Mouse (Mus musculus) neutrophil, adult 5-6 weeks (primary cell): ENCODE data around the gene Prpf31. TPM values are rescaled to one million over a fixed set of nuclear protein-coding genes. Genes with fewer than 3 reads are reported as not detected.

Source experiments
- ATAC-seq: fragments of 151-379, 151-347 bp; 2 replicates; pipeline ENCODE4 v1.8.0; 2017; ENCODE audit warnings: mild to moderate bottlenecking, moderate TSS enrichment; ENCODE audit not compliant: insufficient number of reproducible peaks, poor library complexity, low FRiP score, severe bottlenecking; ENCODE audit errors: extremely low read depth
- total RNA-seq: library from RNA; stranded (forward); fragments of 200-1000 nt; gene quantifications from 2 replicates; pipeline ENCODE4 v1.2.3, GENCODE M21; 2017

Gene Prpf31
- total RNA-seq, 1 experiment from 2014 or later, result 49.0 TPM

DNA sequence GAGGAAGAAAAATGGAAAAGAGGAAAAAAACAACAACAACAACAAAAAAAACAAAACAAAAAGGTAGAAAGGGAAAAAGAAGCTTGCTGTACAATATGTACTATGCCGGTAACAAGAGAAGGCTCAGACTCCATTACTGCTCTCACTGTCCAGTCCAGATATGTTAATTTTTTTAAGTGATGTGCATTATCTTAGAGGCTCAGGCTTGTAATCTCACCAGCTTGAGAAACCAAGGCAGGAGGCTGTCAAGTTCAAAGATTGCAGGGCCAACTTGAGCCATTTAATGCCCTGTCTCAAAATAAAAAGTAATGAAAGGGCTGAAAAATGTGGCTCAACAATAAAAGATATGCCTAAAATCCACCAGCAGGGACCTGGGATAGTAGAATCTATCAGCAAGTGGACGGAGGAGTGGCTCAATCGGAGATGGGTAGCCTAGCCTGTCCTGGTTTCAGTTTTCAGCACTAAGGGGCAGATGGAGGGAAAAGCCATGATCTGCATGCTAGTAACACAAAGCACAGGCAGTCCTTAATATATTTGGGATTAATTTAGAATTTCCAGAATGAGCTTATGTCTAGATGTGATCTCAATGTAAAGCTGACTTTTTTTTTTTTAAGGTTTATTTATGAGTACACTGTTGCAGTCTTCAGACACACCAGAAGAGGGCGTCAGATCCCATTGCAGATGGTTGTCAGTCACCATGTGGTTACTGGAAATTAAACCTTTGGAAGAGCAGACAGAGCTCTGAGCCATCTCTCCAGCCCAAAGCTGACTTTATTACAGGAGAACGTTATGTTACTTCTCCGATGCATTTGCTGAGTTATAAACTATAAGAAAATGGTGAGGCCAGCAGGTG lies 13.2 kb upstream of the Prpf31 start:
- ATAC-seq, result no peak

DNA sequence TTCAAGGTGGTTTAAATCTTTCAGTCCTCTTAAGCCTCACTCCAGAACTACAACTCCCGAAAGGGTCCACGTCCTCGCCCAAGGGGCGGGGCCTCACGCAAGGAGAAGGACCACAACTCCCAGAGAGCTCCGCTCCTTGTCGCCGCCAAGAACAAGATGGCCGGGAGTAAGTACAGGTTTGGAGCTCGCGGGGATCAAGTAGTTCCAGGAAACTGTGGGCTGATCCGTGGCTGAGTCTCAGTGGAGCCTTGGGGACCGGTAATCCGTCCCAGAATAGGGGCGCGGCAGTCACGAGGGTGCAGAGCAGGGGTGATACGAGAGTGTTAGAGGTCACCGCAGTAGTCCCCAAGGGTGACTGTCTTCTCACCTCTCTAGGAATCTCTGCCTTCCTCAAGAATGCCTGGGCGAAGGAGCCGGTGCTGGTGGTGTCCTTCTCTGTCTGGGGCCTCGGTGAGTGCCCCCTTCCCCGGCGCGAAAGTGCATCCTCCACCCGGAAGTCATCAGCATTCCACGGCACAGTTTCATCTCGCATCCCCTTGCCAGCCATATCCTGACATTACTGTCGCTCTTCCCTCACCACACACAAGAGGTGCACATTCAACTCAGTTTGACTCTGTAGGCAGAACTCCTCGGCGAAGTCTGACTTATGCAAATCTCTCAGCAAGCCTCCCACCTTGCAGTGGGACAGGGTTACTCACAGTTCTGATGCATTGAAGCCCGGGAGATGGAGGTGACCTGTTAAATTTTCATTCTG lies 12.4 kb upstream of the Prpf31 start, which contains the start of gene Ndufa3:
Gene Ndufa3, plus strand, starts transcription at position 132 of the 754 bp plus-strand sequence.
- ATAC-seq, result peak; percentile 97

DNA sequence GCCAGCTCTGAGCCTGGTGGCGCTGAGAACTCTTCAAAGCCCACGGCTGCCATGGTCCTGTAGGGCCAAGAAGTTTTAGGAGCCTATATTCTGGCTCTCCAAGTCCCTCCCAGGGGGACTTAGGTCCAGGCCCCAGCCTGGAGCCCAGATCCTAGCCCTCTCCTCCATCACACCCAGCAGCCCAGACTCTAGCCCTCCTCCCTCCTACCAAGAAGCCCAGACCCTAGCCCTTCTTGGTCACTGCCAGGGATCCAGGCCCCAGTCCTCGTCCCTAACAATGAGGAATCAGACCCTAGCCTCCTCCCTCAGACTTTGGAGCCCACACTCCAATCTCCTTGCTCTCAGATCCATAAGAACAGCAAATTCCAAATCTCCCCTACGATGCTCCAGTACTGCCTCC lies 755 bp upstream of the Prpf31 start:
- no peak for ATAC-seq

DNA sequence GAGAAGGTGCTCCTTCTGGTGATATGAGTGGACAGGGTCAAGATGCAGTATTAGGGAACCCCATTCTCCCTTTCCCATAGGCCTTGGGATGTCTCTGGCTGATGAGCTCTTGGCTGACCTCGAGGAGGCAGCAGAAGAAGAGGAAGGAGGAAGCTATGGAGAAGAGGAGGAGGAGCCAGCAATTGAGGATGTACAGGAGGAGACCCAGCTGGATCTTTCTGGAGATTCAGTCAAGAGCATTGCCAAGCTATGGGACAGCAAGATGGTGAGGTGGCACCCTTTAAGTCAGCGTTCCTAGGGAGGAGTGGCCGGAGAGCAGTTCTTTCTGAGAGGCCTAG lies 662 bp downstream of the Prpf31 start:
- no peak for ATAC-seq

DNA sequence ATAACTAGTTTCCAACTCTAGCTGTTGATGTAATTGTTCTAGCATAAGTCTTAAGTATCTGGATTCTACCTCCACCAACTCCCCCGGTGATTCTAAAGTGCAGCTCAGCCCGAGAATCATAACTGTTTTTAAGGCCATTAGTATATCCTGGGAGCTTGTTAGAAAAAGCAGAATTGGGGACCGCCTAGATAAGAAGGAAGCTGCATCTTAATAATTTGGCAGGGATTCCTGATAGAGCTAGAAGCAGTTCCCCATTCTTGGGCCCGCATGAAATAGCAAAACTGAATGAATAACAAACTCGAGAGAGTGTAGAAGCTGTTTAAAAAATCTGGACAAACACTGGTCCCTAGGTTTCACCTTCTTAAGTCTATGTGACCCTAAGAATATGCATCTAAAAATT lies 13.6 kb downstream of the Prpf31 start:
- ATAC-seq, result no peak

DNA sequence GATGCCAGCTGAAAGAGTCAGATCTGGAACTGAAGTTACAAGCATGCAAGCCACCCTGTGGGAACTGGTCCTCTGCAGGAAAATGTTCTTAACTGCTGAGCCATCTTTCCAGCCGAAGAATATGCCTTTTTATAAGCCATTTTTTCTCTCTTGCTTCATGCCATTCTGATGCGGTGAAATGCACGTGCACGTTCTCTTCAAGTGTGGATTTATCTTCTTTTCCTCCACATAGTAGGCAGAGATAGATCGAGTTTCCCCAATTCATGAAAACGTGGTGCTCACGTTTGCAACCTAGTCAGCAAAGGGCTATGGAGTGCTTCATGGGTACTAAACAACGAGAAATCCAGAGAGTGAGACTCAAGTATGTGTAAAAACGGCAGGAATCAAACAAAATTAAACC lies 14.1 kb downstream of the Prpf31 start:
- no peak for ATAC-seq

DNA sequence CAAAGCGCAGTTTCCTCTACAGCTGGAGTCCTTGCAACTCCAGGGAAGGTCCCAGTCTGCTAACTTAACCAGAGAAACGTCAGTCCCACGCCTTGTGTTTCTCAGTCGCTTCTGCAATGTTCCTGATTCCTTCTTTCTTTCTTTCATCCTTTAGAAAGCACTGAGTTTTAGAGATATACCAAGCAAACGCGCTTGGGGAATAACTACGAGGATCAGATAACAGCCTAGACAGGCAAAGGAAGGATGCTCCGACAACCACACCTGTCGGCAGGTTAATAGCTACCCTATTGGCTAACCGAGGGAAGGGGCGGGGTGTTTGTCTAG lies 14.5 kb downstream of the Prpf31 start:
- no peak for ATAC-seq

DNA sequence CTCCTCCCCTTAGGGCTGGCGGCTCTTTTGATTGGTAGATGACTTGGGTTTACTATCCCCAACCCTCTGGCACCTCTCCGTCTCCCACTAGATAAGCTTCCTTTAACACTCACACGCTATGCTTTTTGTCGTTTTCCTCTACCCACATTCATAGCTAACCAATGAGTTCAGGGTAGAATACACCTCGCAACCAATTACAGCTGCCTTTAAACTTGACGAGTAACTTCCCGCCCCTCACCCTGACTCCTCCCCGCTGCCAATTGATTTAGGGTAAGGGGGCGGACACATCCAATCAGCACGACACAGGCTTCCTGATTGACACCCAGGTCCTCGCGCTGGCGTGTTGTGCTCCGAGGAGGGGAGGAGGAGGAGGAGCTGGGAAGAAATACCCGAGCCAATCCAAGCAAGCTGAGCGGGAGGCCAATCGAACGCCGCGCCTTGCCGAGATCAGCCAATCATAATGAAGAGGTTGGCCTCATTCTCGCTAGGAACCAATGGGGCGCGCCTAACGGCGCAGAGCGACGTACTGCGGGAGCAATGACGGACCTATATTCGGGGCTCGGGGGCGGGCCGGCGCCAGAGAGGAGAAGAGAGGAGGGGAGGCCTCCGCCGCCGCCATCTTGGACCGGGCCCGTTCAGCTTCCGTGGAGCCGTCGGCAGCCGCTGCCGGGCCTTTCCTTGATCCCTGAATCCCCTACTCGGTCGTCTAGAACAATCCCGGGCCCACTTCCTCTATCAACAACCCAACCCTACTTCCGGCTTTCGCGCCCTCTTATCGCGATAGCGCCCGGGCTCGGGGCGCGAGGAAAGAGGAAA lies 15.1 kb downstream of the Prpf31 start, which contains the start of gene Cnot3:
Gene Cnot3, plus strand, starts transcription at position 597 of the 816 bp plus-strand sequence.
- peak; percentile 89 for ATAC-seq

DNA sequence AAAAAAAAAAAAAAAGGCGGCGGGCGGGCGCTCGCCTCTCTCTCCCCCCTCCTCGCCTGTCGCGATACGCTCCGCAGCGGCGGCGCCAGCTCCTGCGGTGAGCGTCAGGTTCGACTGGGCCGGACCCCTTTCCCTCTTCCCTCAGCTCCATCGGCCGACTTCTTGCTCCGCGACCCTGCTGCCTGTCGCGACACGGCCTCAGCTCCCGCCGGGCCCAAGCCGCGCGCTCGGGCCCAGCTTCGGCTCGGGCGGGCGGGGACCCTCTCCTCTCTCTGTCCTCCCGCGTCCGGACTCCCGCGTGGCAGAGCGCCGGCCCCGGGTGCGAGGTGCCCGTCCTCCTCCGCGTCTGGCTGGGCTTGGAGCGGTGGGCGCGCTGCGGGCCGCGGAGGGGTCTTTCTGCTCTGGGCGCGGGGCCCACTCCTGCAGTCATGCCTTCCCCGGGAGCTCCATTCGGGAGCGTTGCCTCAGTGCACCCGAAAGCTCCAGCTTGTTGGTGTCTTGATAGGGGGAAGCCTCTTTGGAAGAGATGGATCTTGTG lies 15.8 kb downstream of the Prpf31 start:
- ATAC-seq, result no peak

DNA sequence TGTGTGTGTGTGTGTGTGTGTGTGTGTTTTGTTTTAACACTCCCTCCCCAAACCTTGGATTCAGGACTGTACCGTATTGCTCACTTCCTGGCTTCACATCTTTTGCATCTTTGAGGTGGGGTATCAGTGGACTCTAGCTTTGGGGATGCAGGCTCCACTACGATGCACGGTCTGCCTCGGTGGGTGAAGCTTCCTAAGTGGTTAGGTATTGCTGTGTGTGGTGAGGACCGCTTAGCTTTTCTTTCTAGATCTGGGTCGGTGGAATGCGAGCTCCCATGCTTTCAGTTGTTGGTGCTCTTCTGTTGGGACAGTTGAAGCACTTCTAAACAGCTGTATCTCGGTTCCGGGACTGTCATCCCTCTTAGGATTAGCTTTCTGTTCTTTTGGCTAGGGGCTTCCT lies 16.4 kb downstream of the Prpf31 start:
- no peak for ATAC-seq

DNA sequence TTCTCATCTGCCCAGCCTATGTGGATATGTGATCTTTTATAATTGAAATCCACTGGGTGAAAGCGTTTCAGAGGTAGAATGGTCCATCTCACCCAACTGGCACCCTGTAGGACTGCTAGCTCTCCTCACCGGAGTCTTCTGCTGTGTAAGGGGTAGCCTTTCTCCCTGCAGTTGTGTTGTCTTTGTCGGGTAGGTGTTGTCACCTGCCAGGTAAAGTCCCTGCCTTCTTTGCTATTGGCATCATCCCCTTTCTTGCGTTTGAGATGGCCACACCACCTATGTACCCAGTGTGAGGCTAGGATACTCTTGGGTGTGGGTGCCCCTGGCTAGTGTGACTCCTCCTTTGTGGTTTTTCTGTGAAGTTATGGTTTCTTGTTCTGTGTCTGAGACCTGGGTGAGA lies 16.9 kb downstream of the Prpf31 start:
- no peak for ATAC-seq

DNA sequence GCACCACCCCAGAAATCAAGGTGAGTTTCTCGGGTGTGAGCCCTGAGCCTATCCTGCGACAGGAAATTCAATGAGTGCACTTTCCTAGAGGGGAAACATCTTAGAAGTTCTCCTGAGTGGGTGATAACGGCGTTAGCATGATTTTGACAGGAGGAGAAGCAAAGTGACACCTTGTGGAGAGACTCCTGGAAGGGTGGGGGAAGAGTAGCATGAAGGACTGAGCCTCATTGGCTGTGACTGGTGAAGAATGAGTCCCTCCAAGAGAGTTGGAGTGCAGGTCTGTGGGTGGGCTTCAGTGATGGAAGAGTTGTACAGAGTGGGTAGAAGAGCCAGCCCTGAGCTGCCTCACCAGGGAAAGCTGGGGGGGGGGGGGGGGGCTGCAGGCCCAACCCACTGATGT lies 27.2 kb downstream of the Prpf31 start:
- ATAC-seq, result no peak

DNA sequence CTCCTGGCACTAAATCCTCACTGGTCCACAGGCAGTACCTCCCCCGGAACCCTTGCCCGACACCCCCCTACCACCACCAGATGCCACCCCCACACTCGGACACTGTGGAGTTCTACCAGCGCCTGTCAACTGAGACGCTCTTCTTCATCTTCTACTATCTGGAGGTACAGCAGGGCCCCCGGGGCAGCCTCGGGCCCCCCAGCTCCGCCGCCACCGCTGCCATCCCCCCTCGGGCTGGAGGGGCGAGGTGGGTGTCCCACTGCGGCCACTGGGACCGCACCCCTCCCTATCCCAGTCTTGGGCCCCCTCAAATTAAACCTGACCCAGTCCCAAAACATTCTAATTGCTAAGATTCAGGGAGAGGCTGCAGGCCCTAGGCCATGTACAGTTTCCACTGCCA lies 28.8 kb downstream of the Prpf31 start:
- ATAC-seq, result no peak

DNA sequence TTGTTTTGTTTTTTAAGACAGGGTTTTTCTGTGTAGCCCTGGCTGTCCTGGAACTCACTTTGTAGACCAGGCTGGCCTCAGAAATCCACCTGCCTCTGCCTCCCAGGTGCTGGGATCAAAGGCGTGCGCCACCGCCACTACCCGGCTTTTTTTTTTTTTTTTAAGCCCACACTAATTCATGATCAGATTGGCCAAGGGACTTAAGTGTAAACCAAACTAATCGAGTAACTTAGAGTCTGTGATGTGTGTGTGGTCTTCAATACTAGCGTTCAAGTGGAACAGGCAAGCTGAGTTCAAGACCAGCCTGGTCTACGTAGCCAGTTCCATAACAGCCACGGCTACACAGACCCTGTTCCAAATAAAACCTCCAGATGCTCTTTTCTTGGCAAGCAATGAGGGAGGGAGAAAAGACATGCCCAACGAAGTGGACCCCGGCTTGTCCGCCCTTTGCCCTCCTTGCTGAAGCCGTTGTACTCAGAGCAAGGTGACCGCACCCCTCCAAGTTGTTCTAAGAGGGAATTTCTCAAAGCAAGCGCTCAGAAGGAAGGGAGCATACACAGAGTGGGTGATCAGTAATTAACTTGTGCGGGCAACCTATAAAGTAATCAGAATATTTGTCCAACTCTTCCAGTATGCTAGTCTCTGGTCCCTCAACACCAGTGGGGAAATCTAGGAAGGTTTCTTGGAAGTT lies 34.9 kb downstream of the Prpf31 start:
- ATAC-seq, result no peak

DNA sequence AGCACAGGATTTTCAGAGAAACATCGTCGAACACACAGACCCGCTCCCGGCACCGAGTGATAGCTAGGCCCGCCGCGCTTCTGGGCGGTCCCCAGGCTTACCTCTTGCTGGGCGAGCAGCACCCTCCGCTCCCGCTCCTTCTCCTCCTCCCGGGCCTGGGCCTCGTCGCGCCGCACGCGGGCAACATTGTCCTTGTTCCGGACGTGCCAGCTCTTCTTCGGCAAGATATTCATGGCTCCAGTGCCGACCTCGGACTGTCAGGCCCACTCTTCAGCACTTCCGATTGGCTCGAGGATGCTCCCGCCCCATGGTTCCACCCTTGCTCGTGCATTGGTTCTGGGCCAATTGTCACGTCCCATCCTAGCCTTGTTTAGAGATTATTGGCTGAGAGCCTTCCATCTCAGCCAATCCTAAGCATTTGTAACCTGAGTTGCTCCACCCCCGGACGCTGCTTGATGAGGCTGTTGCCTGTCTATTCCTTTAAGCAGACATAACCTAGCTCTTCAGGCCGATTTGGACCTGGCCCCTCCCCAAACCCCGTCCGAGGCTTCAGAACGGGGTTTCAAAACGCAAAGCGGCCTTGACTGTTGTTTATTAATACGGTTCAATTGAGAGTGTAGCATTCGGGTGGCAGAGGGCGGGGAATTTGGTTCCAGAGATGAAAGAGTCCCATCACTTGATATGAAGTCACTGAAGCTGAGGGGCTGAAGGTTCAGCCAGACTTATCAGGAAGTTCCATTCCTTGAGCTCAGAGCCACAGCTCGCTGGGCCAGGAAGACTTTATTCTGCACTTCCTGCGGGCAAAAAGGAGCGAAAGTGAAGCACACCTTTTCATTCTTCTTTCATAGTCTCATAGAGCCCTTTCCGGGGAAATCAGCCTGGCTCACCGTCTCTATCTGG lies 35.7 kb downstream of the Prpf31 start, which contains the start of gene Leng1:
Gene Leng1, minus strand, starts transcription at position 626 of the 900 bp plus-strand sequence.
- ATAC-seq, result peak; percentile 98

DNA sequence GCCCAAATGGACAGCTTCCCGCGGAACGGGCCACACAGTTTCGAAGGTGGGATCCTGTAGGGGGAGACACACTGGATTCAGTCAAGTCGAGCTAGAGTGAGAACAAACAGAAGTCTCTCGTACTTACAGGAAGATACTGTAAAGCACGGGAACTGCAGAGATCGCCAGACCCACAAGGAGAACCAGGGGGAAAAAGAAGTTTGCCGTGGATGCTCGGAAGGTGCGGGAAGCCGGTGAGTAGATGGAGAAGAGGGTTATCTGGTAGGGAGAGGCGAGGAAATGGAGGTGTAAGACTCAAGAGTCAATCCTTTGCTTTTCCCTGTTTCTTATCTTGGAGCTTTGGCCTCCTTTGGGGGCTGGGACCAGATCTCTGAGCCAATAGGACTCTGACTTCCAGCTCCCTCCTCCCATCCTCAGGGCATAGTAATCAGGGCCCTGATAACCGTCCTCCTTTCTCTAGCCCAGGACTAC lies 37.2 kb downstream of the Prpf31 start:
- ATAC-seq, result no peak

DNA sequence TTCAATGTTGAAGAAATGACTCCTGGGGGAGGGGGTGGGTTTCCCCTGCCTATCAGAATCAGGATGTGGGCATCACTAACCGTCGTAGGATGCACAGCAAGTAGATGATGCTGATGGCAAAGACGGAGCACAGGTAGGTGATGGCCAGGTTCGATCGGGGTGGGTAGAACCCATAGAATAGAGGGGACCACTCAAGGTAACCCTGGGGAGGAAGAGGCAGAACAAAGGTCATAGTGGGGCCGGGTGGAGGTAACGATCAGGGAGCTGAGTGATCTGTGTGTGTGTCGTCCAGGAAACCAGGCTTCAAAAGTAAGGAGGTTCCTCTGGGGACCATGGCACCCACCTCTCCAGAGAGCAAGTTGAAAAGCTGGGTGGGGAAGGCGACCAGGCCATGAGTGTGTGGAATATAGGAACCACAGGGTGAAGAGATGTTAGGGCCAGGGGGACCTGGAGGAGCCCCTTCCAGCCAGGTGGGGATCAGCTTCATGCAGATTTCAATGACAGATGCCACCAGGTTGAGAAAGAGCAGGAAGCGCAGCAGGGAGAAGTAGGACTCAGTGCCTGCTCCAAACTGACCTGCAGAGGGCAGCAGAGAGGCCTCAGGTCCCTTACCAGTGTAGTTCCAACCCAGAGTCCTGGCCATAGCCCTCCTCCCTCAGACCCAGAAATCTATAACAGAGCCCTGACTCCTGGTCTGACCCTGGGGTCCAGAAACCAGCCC lies 44.9 kb downstream of the Prpf31 start:
- ATAC-seq, result peak; percentile 90
